Mouse (Mus musculus) cerebellum, adult 18-20 months (tissue): ENCODE data around the gene Tpte.

ENCODE experiments used
- DNase-seq, 2 experiments: peaks; one replicate each; pipeline ENCODE4 v3.0.0; 2021

Gene Tpte

GRCm38 (mm10) chr8:22380934-22381333, 97.7 kb downstream of the Tpte start:
- DNase-seq = no peak

DNA sequence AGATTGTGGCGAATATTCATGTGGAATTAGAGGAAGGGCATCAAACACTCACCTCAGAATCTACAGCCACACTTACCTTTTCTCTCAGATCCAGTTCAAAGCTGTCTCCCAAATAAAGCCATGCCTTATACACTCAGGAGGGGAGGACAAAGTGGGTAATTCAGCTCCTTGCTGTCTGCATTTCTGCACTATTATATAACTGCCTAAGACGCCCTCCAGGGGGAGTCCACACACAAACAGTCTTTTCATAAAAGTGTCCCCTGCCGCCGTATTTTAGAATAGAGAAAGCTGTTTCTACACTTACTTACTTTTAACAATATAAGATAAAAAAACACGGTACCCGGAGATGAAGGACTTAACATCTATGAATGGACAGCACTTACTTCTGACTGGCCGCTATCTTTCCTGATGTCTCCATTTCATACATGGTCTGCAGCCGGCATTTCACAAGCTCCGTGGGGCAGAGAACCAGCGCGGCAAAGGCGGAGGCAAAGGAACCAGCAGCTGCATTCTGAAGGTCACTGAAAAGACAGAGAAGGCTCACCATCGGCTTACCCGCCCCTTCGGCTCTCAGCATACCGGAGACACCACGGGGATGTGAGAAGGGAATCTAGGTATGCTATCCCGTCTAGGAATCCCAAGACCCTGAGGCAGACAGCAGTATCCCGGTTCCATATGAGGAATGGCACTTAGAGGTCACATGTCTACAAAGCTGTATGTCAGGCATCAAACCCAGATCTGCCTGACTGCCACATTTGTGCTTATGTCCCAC, 99.8 kb downstream of the Tpte start:
- no peak for DNase-seq

DNA sequence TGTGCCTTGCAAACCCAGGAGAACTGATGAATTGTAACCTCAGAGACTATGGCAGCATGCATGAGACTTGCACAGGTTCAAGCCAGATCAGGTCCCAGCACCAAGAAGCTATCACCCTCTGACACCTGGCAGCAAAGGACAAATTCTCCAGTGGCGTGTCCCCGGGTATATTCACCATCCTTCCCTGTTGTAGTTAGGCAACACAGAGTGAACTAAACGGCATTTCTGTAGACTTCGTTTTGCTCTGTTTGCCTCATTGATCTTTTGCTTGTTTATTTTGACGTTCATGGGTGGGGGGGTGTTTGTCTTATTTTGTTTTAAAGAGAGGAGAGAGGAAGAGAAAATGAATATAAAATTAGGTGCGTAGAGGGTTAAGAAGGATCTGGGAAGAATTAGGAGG, 101.9 kb downstream of the Tpte start:
- no peak for DNase-seq

DNA sequence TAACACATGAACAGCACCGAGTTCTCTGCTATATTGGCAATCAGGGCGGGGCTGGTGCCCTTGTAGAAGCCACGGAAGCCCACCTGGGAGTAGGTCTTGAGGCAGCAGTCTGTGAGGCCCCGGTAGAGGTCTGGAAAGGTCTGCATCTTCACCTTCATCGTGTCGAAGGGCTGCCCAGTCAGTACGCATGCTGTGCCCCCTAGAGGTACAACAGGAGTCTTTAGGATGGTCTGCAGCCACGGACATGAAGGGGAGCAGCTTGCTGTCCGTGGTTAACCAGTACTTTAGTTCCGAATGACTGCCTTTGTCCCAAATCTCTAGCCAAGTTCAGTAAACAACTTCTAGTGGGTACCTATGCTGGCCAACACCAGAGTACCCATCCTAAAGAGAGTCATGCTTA, 106.6 kb downstream of the Tpte start:
- no peak for DNase-seq

DNA sequence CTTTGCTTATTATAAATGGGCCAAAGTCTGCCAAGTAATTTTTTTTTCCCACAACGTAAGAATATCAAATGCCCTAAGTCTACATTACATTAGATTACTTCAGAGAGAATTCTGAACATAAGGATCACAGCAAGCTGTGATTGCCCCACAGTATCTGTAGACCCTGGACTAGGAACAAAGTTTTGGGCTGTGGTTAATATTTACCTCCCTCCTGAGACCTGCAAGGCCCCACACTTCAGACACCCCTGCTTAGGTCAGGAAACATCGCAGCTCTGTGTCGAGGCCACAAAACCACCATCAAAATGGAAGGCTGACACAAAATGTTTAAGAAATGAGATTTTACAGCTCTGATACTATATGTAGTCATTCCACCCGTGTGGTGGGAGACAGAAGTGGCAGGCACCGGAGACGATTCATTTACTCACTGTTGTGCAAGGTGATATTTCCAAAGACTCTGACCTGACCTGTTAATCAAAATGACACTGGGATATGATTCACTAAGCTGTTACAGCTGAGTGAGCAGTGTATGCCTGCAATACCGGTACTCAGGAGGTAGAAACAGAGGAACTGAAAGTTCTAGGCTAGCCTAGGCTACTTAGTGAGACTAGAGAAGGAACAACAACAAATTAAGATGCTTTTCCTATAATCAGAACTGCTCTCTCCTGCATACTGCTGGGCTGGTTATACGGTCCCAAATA, 107.7 kb downstream of the Tpte start:
- no peak for DNase-seq

GRCm38 (mm10) chr8:22394471-22394870, 111.2 kb downstream of the Tpte start:
- DNase-seq = no peak

GRCm38 (mm10) chr8:22395256-22395655, 112.0 kb downstream of the Tpte start:
- DNase-seq = peak; percentile 50 to 57

GRCm38 (mm10) chr8:22397811-22398141, 114.5 kb downstream of the Tpte start:
- DNase-seq = no peak

DNA sequence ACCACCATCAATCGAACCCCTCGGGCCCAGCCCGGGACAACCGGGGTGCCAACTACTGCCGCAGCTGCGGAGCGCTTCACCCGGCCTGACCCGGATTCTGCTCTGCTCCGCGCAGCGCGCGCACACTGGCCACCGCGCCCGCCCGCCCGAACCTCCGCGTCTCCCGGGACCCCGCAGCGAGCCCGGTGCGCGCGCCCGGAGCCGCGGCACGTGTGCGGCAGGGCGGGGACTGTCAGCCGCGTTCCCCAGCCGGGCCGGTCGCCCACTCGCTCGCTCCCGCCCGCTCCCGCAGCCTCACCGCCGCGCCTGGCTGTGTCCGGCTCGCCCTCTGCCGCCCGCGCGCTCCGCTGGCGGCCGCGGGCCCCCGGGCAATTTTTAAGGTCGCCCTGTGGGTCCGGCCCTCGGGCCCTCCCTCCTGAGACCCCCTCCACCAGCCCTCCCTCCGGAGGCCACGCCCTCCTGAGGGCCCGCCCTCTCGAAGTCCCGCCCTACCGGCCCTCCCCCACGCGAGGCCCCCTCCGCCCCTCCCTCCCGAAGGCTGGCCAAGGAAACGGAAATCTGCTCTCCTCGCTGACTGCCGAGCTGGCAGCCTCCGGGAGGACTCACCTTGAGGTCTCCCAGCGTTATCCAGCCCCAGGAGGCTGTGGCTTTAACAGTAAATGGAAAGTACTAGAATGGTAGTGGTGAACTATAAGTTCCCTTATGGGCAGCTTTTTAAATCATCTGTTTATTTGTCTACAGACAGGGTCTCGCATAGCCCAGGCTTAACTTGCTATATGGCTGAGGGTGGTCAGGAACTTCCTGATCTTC, 115.1 kb downstream of the Tpte start, which contains the start of gene Slc25a15:
Gene Slc25a15, minus strand, starts transcription at position 456 of the 810 bp plus-strand sequence.
- DNase-seq = peak; percentile 88 to 92

GRCm38 (mm10) chr8:22399285-22399880, 116.1 kb downstream of the Tpte start:
- DNase-seq = peak in 1 of 2 experiments; percentile 19

GRCm38 (mm10) chr8:22400593-22400992, 117.4 kb downstream of the Tpte start:
- DNase-seq = no peak

- DNase-seq = no peak
These were observed 120.0 kb downstream of the Tpte start for GRCm38 (mm10) chr8:22403235-22403634.

DNA sequence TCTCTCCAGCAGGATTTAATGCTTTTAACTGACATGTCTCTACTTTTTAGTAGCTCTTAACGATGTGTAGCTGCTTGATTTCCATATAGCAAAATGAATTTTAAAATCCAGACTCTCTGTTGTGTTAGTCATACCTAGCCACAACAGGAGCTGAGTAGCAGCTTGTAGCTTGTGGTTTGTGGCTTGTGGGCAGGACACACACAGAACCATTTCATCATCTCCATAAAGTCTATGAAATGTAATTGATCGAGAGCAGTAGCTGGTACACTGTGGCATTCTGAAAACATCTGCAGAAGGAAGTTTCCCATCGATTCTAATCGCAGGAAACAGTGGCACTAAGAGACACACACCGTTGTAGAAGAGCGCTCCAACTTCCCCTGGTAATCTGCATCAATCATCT, 122.5 kb downstream of the Tpte start:
- DNase-seq = no peak

DNA sequence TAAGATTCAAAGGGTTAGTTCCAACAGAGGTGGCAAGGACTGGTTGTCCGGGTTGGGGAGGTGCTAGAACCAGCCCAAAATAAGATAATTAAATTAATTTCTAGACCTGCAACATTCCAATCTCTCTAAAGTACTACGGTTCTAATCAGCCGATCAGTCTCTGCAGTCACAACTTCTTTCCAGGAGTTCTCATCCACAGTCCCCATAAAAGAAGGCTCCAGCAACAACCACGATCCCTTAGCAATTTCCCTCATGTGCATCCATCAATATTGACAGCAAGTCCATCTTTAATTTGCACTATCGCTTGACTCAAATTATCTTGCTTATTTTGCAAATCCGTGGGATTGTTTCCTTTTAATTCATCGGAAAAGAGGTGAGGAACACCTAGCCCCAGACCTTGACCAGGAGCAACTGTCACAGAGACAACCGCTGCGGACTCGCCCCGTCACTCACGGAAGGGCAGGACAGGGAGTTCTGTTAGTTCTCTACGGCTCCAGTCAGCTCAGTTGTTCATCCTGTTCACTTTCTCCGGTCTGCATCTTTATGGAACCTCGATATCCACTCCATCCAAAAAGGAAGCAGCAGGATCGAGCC, 127.5 kb downstream of the Tpte start:
- no peak for DNase-seq

GRCm38 (mm10) chr8:22411282-22411702, 128.1 kb downstream of the Tpte start, which contains the start of gene Mrps31:
TSS of gene Mrps31 (plus strand) at chr8:22411361.
- DNase-seq = peak; percentile 83 to 85

- DNase-seq = no peak
These were observed 128.7 kb downstream of the Tpte start for GRCm38 (mm10) chr8:22411971-22412370.
